Mouse (Mus musculus) left cerebral cortex, postnatal 14 days (tissue): ENCODE data around the gene Skp2. TPM values are rescaled to one million over a fixed set of nuclear protein-coding genes. Genes with fewer than 3 reads are reported as not detected.

Experiments used
- DNase-seq, 2 experiments: peaks; one replicate each; pipeline ENCODE4 v3.0.0; 2021 to 2022; ENCODE audit warnings: low spot score in 2 of 2, mixed read lengths in 1 of 2
- intact Hi-C: fragments of 180-260 bp; cut with DNase I; formaldehyde crosslinking; loops from one replicate; pipeline ENCODE4 v1.15.1; 2025
- total RNA-seq, 2 experiments: library from RNA; stranded (reverse); gene quantifications; 2 replicates each; pipeline ENCODE4 v1.2.3; 2021

Gene Skp2
- total RNA-seq, 2 experiments from 2014 or later, result 4.3 to 5.5 TPM

GRCm38 (mm10) chr15:9118852-9119251 is 36.4 kb downstream of the Skp2 start:
- no peak for DNase-seq
- intact Hi-C loops, result no loop called here

GRCm38 (mm10) chr15:9114599-9114998 is 40.6 kb downstream of the Skp2 start:
- DNase-seq, result no peak
- intact Hi-C loops, result no loop called here

GRCm38 (mm10) chr15:9114131-9114530 is 41.1 kb downstream of the Skp2 start:
- intact Hi-C loops, result no loop called here
- DNase-seq, result no peak

GRCm38 (mm10) chr15:9113556-9113955 is 41.7 kb downstream of the Skp2 start:
- intact Hi-C loops, result no loop called here
- DNase-seq, result no peak

GRCm38 (mm10) chr15:9111648-9112047 is 43.6 kb downstream of the Skp2 start:
- DNase-seq, result no peak
- intact Hi-C loops, result no loop called here

- intact Hi-C loops, result no loop called here
- no peak for DNase-seq
Measured at GRCm38 (mm10) chr15:9110526-9111347, 44.5 kb downstream of the Skp2 start.

GRCm38 (mm10) chr15:9106303-9107074 is 48.7 kb downstream of the Skp2 start:
- DNase-seq, result no peak
- intact Hi-C loops, result no loop called here

- peak in 1 of 2 experiments; percentile 30 for DNase-seq
Measured at GRCm38 (mm10) chr15:9100446-9101077, 54.7 kb downstream of the Skp2 start.

GRCm38 (mm10) chr15:9096865-9097264 is 58.4 kb downstream of the Skp2 start:
- intact Hi-C loops, result no loop called here

More at GRCm38 (mm10) chr15:9100446-9101077, 54.7 kb downstream of the Skp2 start:
- intact Hi-C loops, result no loop called here

GRCm38 (mm10) chr15:9094366-9094750 is 60.9 kb downstream of the Skp2 start:
- intact Hi-C loops, result no loop called here
- peak; percentile 55 to 76 for DNase-seq

More at GRCm38 (mm10) chr15:9096865-9097264, 58.4 kb downstream of the Skp2 start:
- DNase-seq, result no peak

- no peak for DNase-seq
- intact Hi-C loops, result no loop called here
Measured at GRCm38 (mm10) chr15:9093598-9094365, 61.4 kb downstream of the Skp2 start.

- intact Hi-C loops, result no loop called here
Measured at GRCm38 (mm10) chr15:9090662-9091061, 64.6 kb downstream of the Skp2 start.

GRCm38 (mm10) chr15:9089136-9089720 is 66.0 kb downstream of the Skp2 start:
- DNase-seq, result no peak
- intact Hi-C loops, result no loop called here

More at GRCm38 (mm10) chr15:9090662-9091061, 64.6 kb downstream of the Skp2 start:
- DNase-seq, result no peak

GRCm38 (mm10) chr15:9088683-9089072 is 66.5 kb downstream of the Skp2 start:
- no peak for DNase-seq

GRCm38 (mm10) chr15:9087895-9088682 is 67.1 kb downstream of the Skp2 start:
- intact Hi-C loops, result no loop called here
- DNase-seq, result no peak

More at GRCm38 (mm10) chr15:9088683-9089072, 66.5 kb downstream of the Skp2 start:
- intact Hi-C loops, result no loop called here

- no peak for DNase-seq
- intact Hi-C loops, result no loop called here
Measured at GRCm38 (mm10) chr15:9087421-9087820, 67.8 kb downstream of the Skp2 start.

- intact Hi-C loops, result no loop called here
- DNase-seq, result no peak
Measured at GRCm38 (mm10) chr15:9086813-9087212, 68.4 kb downstream of the Skp2 start.

GRCm38 (mm10) chr15:9082753-9083152 is 72.5 kb downstream of the Skp2 start:
- no peak for DNase-seq
- intact Hi-C loops, result no loop called here
